Mouse (Mus musculus) MEL-GATA-1-ER (cell line): ENCODE measurements around the gene Rasa4.
A peak's percentile ranks its signal among the peaks of the same experiment; 100 is the strongest.
"Not testable (repeated sequence)": the region's sequence is repeated elsewhere in the genome, so short reads cannot be mapped to it uniquely, and the experiment has no call there.

Experiments
- DNase-seq: peaks from one replicate; pipeline ENCODE4 v3.0.0-alpha.2; 2012; ENCODE audit warnings: low read depth; ENCODE audit errors: extremely low read depth

Gene Rasa4

DNA sequence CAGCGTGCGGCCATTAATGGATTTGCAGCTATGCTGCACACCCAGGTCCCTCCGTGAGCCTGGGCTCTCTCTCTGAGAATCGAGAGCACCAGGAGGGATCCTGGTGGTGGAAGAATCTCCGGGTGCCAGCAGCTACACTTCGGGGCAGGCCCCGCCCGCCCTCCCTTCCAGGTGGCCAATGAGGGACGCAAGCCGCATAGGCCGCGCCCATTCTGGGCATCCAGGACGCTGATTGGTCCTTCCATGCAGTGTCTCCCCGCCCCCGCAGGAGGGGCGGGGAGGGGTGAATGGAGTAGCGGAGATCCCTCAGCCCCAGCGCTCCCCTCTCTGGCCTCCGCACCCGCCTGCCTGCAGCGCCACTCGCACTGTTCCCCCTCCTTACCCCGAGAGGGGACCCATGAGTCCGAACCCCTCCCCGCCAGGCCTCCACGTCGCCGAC lies at the start of gene Rasa4:
Gene Rasa4, plus strand, starts transcription at position 248 of the 439 bp plus-strand sequence.
- DNase-seq: peak; percentile 81

DNA sequence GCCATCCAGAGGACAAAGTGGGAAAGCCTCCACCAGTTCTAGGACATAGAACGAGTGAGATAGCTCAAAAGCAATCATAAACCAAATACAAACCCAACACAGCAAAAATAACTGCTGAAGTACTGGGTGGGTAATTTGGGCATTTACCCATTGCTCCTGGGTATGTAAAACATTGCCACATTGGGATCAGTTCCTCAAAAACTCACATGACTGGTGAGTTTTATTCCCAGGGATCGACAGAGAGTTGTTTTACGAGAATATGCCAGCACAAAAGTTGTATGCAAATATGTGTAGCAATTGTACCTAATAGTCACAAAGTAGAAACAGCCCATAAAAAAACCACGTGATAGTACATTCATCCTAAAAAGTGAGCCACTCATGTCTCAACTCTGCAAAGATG lies 48.8 kb upstream of the Rasa4 start:
- DNase-seq: no peak

DNA sequence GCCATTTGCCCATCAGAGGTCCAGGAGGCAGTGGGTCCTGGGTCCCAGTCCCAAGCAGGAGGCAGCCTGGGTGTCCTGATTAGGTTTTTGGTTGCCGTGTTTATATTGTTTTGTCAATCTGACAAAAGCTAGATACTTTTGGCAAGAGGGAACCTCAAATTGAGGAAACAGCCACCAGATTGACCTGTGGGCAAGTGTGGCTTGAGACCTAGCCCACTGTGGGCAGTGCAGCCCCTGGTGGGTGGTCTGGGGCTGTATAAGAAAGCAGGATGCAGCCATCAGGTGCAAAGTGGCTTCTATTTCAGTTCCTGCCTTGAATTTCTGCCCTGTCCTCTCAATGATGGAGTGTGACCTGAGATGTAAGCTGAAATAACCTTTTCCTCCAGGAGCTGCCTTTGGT lies 48.4 kb upstream of the Rasa4 start:
- DNase-seq: no peak

DNA sequence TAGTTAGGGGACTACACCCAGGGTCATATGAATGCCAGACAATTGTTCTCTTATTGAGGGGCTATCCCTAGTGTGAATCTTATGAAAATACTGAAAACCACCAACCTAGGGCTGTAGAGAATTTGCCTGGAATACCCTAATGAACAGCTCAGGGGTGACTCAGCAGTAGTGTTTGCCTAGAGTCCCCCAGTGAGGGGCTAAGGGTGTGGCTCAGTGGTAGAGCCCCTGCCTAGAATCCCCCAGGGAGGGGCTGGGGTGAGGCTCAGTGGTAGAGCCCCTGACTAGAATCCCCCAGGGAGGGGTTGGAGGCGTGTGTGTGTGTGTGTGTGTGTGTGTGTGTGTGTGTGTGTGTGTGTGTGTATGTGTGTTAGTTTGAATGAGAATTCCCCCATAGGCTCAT lies 47.0 kb upstream of the Rasa4 start:
- DNase-seq: no peak

DNA sequence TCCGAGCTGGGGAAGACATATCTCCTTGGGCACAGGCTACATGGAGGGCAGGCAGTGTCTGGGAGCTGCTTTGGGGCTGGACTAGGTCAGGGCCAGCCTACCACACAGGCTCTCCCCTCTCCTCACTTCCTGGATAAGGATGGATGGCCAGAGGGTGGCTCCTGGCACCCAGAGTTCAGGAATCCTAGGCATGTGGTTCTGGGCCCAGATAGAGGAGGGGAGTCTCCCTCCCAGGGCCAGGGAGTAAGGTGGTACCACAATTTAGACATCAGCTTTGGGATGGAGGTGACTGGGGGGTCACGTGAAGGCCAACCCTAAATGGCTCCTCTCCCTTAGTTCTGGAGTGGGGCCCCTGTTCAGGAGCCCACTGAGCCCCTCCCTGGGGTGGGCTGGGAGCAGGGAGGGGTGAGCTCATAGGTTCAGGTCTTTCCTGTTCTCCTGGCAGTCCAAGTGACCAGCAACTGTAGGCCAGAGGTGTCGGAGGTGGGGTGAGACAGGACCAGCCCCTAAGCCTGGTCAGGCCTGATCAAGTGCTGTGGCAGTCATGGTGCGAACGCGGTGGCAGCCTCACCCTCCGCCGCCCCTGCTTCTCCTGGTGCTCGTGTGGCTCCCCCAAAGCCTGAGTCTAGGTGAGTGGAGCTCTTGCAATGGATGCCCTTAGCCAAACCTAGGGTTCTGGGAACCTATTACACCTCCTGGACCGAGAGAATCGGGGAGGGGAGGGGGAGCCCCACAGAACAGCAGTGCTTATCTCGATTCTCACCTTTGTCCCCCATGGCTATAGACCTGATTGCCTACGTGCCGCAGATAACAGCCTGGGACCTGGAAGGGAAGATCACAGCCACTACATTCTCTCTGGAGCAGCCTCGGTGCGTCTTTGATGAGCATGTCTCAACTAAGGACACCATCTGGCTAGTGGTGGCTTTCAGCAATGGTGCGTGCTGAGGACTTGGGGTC lies 45.2 kb upstream of the Rasa4 start, which contains the start of gene Upk3b:
Gene Upk3b, plus strand, starts transcription at position 239 of the 957 bp plus-strand sequence.
- no peak for DNase-seq

DNA sequence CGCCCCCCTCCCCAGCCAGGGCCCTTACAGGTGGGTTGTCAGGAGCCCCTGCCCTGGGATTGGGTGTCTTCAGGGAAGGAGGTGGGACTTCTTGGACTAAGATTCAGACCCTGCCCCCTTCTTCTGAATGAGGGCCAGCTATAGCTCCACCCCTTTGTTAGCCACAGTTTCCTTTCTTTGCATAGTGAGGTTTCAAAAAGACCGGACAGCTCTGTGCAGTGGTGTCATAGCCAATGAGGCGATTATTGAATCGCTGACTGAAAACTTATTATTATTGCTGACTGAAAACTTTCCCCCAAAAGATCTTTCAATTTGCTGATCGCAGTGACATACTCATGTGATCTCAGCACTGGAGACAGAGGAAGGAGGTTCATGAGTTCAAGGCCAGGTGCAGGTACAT lies 43.5 kb upstream of the Rasa4 start:
- DNase-seq: no peak

DNA sequence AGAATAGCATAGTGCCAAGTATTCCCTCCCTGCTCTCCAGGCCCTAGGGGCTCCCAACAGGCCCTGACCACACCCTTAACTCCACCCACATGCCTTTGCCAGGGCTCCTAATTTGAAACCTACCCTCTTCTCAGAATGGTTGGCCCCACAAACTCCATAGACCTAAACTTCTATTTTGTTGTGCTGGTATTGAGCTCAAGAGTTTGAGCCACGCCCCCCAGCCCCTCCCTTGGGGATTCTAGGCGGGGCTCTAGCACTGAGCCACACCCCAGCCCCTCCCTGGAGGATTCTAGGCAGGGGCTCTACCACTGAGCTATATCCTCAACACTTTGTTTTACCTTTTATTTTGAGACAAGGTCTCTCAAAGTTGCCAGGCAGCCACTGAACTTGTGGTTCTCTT lies 42.5 kb upstream of the Rasa4 start:
- no peak for DNase-seq

DNA sequence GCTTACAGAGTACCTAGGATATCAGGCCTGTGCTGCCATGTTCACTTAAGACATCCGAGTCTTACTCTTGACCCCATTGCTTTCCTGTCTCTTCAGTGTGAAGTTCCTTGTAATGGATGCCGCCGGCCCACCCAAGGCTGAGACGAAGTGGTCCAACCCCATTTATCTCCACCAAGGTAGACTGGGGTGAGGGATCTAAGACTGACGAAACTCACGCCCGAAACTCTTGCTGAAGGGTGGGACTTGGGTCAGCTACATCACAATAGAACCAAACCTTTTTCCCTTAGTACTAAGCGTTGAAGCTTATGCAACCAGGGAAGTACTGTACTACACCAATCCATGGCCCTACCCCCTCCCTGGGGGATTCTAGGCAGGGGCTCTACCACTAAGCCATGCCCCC lies 42.0 kb upstream of the Rasa4 start:
- no peak for DNase-seq

DNA sequence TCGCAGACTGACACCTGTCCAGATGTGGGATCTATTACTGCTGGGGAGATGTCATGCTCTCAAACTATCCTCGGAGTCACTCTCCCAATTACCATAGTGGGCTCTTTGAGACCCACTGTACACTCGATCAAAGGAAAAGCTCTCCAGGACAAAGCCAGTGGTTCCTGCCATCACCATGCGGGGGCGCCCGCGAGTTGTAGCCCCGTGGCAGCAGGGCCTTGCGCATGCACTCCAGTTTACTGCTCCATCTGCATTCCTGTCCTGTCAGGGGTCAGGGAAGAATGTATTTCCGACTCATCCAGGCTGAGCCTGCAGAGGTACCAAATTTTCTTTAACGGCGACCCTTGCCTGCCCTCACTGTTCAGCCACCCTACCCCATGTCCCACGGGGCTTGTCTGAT lies 38.9 kb upstream of the Rasa4 start:
- DNase-seq: no peak

DNA sequence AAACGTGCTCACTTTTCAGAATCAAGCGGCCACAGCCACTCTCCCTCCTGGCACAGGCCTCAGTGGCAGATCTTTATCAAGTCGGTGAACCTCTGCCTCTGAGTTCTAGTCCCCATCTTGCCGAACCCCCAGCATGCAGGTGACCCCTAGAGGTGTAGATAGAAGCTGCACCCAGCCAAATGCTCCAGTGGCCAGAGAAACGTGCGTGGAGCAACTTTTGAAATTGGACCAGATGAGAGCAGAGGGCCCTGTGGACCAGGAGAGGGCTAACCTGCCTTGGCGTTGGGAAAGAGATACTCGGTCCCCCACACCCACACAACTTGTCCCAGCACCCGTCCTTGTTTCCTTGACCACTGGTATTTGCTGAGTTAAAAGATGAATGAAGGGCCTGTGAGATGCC lies 38.3 kb upstream of the Rasa4 start:
- DNase-seq: no peak

DNA sequence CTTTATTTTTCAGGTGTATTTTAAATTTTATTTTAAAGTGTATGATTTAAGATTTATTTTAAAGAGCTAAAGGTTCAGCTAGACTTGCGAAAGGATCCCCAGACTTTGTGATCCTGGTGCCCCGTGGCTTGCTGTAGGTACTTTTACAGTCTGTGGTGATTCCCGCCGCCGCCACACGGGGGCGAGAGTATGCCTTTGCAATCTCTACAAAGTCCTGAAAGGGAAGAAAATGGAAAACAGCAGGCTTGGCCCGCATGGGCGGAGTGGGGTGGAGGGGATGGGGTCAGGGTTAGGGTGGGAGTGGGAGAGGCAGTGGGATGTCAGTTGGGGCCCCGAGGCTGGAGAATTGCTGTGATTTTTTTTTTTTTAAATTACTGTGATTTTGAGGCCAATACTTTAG lies 37.7 kb upstream of the Rasa4 start:
- peak; percentile 40 for DNase-seq

DNA sequence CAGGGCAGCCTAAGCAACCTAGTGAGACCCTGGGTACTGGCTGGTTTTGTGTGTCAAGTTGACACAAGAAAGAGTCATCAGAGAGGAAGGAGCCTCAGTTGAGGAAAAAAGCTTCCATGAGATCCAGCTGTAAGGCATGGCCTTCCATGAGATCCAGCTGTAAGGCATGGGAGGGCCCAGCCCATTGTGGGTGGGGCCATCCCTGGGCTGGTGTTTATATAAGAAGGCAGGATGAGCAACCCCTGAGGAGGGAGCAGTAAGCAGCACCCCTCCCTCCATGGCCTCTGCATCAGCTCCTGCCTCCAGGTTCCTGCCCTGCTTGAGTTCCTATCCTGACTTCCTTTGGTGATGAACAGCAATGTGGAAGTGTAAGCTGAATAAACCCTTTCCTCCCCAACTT lies 35.2 kb upstream of the Rasa4 start:
- not testable (repeated sequence) for DNase-seq

DNA sequence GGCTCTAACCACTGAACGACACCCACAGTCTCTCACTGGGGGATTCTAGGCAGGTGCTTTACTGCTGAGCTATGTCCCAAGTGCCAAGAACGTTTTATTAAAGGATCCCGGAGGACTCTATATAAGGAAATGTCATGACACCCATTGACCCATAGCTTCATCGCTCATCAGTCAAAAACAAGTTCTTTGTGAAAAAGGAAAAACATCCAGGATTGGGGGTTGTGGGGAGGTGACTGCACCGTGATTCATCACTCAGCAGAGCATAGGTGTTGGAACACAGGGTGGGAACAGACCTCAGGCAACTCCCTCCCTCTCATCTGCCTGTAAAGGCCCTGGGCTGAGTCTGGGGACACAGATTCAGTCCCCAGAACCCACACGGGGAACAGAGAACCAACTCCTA lies 33.8 kb upstream of the Rasa4 start:
- DNase-seq: no peak

DNA sequence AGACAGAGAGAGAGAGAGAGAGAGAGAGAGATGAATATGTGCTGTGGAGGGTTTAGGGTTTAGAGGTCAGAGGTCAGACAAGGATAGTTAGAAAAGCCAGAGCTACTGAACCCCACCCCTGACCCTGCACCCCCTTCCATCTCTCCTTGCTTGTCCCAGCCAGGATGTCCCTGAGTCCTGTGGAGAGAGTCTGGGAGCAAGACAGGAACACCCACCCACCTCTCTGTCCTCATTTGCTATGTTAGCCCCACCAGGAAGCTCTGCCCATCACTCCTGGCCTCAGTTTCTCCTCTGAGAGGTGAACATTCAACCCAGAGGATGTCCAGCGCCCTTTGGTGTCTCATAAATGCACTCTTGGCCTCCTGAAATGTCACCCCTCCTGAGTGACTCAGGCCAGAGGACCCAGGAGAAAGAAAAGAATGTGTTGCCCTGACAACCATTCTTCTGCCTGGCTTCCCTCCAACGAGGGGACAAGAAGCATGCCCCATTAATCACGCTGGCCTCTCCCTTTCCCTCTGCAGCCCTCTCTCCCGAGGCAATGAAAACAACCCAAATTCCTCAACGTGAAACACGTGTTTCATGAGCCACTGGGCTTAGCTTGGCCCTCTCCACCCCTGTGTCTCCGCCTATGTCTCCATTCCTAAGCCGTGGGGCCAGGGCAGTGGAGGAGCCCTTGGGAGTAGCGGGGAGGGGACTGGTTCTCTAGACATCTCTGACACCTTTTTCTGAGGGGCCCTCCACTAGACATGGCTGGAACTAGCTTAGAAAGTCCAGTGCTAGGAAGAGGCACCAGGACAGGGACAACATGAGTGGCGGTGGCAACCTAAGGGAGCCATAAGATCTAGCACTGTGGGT lies 32.3 kb upstream of the Rasa4 start:
- no peak for DNase-seq

DNA sequence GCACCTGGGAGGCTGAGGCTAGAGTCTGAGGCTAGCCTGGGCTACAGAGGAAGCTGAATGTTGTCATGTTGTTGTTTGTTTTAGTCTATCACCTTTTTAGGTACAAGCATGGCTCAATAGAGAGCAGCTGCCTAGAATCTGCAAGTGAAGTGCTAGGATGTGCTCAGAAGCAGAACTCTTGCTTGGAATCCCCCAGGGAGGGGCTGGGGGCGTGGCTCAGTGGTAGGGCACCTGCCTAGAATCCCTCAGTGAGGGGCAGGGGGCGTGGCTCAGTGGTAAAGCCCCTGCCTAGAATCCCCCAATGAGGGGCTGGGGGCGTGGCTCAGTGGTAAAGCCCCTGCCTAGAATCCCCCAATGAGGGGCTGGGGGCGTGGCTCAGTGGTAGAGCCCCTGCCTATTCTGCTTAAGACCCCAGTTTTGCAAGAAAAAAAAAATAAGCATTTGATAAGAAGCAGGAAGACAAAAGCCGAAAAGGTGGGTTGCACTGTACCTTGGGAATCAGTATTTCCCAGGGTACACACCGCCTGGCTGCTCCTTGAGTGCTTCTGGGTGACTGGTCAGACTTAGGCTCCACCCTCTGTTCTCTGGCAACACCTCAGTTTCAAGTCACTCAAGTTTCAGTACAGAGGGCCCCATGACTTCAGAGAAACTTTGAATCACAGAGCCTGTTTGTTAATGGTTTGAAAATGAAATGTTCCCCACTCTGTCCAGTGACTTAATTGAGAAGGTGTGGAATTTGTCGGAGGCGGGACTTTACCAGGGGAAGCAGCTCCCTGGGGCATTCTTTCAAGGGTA lies 30.7 kb upstream of the Rasa4 start:
- no peak for DNase-seq

DNA sequence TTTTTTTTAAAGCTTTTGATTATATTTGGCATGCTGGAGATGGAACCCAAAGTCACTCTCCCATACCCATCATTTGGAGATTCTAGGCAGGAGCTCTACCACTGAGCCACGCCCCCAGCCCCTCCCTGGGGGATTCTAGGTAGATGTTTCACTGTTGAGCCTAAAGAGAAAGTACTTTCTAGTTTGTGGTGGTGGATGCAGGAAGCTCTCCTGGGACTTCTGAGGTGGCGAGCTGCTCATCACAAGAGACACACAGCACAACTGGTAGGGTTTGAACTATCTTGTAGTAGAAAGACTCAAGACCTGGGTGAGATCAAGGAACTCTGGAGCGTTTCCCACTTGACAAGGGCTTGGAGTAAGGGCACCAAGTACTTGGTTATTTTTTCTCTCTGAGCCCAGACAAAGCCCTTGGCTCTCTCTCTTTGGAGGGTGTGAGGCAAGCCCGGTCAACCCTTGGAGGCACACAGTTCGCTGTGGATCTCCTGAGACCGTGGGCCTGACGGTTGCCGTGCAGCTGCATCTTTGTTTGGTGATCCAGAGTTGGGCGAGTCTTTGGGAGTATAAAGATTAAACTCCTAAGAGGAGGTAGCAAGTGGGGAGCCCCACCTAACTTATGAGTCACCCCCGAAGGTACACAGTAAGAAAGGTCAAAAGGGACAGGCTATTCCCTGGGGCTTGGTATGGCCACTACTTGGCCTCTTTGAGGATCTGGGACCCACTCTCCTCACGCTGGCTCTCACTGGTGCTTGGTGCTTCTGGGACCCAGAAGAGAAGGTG lies 29.2 kb upstream of the Rasa4 start, which contains the start of gene Upk3bl:
Gene Upk3bl, plus strand, starts transcription at position 192 of the 777 bp plus-strand sequence.
- no peak for DNase-seq

DNA sequence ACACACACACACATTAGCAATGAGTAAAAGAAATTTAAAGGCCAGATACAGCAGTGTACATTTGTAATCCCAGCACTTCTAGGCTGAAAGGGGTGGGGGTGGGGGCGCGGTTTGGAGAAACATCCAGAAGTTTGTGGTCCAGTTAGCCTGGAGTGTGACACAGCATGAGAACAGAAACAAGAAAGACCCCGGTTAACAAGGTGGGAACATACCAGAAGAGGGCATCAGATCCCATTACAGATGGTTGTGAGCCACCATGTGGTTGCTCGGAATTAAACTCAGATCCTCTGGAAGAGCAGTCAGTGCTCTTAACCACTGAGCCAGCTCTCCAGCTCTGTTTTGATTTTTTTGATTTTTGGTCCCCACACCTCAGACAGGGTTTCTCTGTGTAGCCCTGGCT lies 27.7 kb upstream of the Rasa4 start:
- no peak for DNase-seq

DNA sequence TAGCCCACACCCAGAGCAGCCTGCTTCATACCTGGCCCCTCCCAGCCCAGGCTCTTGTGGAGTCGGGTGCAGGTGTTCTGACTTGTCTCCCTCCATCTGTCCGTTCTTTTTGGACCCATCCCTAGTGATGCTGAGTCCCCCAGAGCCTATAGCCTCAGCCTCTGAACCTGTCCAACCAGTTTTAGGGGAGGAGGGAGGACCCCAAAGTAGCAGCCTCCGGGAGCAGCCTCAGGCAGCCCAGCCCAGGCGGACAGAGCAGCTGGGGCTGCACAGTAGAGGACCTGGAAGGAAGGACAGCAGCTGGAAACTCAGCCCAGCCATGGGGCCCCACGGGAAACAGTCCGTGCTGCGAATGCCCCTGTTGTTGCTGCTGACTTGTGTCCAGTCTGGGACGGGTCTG lies 26.6 kb upstream of the Rasa4 start:
- no peak for DNase-seq

DNA sequence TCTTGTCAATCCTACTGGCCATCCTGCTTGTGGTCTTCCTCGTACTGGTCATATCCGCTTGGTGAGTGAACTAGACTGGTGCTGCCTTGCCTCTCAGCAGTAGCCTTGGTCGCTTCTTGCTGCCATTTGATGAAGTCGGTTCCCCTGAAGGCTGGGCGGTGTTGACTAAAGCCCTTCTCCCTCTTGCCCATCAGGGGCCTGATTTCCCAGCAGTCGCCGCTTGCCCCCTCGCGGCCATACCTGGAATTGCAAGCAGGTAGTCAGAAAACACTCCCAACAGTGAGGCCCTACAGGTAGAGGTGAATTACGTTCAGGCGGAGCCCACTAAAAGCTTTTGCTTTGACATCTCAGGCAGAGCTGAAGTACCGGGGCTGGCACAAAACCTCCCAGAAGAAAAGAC lies 22.1 kb upstream of the Rasa4 start:
- DNase-seq: no peak

DNA sequence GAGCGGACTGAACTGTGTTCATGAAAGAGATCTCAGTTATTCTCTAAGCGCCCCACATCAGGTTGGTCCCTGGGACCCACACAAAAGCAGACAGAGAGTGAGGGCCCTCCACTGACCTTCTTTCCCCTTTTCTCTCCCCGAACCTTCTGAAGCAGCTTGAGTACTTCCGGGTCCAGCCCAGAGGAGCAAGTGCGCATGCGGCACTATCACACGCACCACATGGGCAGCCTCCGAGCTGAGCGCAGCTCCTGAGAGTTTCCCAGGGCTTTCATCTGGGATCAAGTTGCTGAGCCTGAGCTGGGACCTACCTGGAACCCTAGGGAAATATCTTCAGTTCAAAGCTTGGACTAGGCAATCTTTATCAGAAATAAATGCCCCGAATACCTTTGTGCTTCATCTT lies 19.8 kb upstream of the Rasa4 start:
- DNase-seq: no peak
